Mouse (Mus musculus) liver, adult 10 weeks (tissue): ENCODE results near the gene Olfr1290. TPM values are rescaled to one million over a fixed set of nuclear protein-coding genes. Genes with fewer than 3 reads are reported as not detected.

Experiments
- polyA plus RNA-seq: library from polyadenylated mRNA; stranded (reverse); fragments of 350-450 nt; fragmentation: Illumina TruSeq; extraction: RNeasy Lipid Tissue Mini Kit (QIAGEN cat#74804); gene quantifications from one replicate; pipeline ENCODE4 v1.2.3, GENCODE M21; 2014; ENCODE audit warnings: low read depth, low replicate concordance

Olfr1290 gene
- not detected for polyA plus RNA-seq

GRCm38 (mm10) chr2:111493729-111494128 is at the start of gene Olfr1290:
Gene Olfr1290, minus strand, starts transcription at chr2:111493829.

DNA sequence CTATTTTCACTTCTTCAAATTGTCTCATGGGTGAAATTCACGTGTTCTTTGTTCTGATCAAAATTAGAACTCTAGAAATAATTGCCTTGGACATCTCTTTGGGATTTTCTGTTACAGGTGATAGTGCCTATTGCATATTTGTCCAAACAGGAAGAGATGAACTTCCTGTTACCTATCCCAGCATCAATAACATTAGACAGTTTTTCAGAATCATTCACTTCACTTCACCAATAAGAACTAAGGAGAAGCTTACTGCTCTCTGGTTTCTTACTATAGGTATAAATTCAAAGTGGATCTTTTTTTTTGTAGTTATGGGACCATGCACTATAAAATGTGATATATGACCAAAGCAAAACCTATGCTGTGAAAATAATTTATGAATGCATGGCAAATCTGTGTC is 46.6 kb upstream of the Olfr1290 start, which contains the start of gene Olfr1294:
Gene Olfr1294, minus strand, starts transcription at position 101 of the 400 bp plus-strand sequence.

GRCm38 (mm10) chr2:111524903-111525302 is 31.3 kb upstream of the Olfr1290 start, which contains the start of gene Olfr1293-ps:
Gene Olfr1293-ps, plus strand, starts transcription at chr2:111525203.

DNA sequence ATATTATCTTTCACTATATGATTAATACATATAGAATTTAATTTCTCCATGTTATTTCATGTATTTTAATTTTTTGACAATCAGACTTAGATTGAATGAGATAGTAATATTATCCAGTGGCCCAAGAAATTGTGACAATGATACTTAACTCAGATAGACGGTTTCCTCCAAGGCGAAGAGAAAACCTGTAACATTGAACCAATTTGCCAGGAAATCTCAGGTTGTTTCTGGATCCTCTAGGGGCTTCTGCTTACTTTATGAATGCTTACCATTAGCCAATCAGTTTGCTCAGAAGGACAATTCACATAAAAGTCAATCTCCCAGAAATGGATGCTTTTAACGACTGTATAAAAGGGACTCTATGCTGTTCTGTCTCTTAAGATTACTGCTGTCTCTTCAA is 3.3 kb upstream of the Olfr1290 start, which contains the start of gene Olfr1291-ps1:
Gene Olfr1291-ps1, plus strand, starts transcription at position 301 of the 400 bp plus-strand sequence.

GRCm38 (mm10) chr2:111480519-111480918 is 13.1 kb downstream of the Olfr1290 start, which contains the start of gene Olfr1289:
Gene Olfr1289, plus strand, starts transcription at chr2:111480819.

GRCm38 (mm10) chr2:111473801-111474200 is 19.8 kb downstream of the Olfr1290 start, which contains the start of gene Olfr1288:
Gene Olfr1288, plus strand, starts transcription at chr2:111474101.

DNA sequence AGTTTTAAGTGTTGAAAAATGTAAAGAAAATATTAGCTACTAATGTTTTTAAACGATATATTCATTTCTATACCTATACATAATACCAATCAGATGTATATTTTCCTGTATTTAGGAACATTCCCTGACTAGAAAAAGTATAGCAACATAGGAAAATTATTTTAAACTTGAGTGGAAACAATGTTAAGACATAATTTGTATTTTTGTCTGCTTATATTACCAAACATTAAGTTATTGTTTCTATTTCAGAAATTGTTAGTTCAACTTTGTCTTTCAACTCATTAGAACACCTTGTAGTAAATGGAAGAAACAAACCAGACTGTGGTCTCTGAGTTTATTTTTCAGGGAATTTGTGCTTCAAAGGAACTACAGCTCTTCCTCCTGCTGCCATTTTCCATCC is 44.8 kb downstream of the Olfr1290 start, which contains the start of gene Olfr1287:
Gene Olfr1287, plus strand, starts transcription at position 301 of the 400 bp plus-strand sequence.

Other genes starting within 250 kb of the Olfr1290 start
- gene Olfr1276, start 239.3 kb downstream of the Olfr1290 start, polyA plus RNA-seq: not detected
- gene Olfr1277, start 219.7 kb downstream of the Olfr1290 start, polyA plus RNA-seq: not detected
- not detected for gene Olfr1278, start 203.7 kb downstream of the Olfr1290 start, polyA plus RNA-seq
- gene Olfr1279, start 193.2 kb downstream of the Olfr1290 start, polyA plus RNA-seq: not detected
- not detected for gene Olfr1280, start 179.8 kb downstream of the Olfr1290 start, polyA plus RNA-seq
- not detected for gene Olfr1281, start 167.3 kb downstream of the Olfr1290 start, polyA plus RNA-seq
- not detected for gene Olfr1282, start 157.8 kb downstream of the Olfr1290 start, polyA plus RNA-seq
- not detected for gene Olfr1283, start 127.0 kb downstream of the Olfr1290 start, polyA plus RNA-seq
- gene Olfr1284, start 118.3 kb downstream of the Olfr1290 start, polyA plus RNA-seq: not detected
- not detected for gene Olfr1286, start 70.7 kb downstream of the Olfr1290 start, polyA plus RNA-seq
- gene Olfr1287, start 44.7 kb downstream of the Olfr1290 start, polyA plus RNA-seq: not detected
- gene Olfr1288, start 19.7 kb downstream of the Olfr1290 start, polyA plus RNA-seq: not detected
- gene Olfr1289, start 13.0 kb downstream of the Olfr1290 start, polyA plus RNA-seq: not detected
- not detected for gene Olfr1291-ps1, start 3.4 kb upstream of the Olfr1290 start, polyA plus RNA-seq
- not detected for gene Olfr1293-ps, start 31.4 kb upstream of the Olfr1290 start, polyA plus RNA-seq
- not detected for gene Olfr1294, start 46.5 kb upstream of the Olfr1290 start, polyA plus RNA-seq
- gene Olfr1295, start 75.9 kb upstream of the Olfr1290 start, polyA plus RNA-seq: not detected
- gene Olfr1297, start 132.7 kb upstream of the Olfr1290 start, polyA plus RNA-seq: not detected
- not detected for gene Olfr1298, start 155.4 kb upstream of the Olfr1290 start, polyA plus RNA-seq
- gene Olfr1299, start 167.6 kb upstream of the Olfr1290 start, polyA plus RNA-seq: not detected